Mouse (Mus musculus) liver, embryonic 14.5 days (tissue): Measurements from ENCODE around the gene Crnkl1.

Source experiments
- CTCF ChIP-seq: IDR thresholded peaks from 2 replicates; pipeline ENCODE4 v1.5.1; 2016; ENCODE audit warnings: antibody characterized with exemption, low read depth, control low read depth
- EP300 ChIP-seq: IDR thresholded peaks from 2 replicates; pipeline ENCODE4 v1.6.1; 2016; ENCODE audit warnings: antibody characterized with exemption, low read depth

DNA sequence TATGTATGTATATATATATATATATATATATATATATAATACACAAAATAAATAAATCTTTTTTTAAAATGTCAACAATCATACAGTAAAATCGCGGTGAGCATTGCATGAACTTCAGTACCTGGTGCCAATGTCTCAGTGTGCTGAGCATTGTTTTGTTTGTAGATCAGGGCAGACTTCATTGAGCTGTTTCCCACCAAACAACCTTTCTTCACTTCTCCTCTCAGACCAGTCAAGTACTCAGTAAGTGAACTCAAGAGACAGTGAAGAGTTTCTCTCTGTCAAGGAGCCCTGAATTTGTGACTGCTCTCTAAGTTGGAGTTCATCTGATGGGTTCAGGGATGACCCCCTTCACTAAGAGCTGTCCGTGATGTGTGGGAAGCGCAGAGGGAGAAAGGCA is 37.8 kb upstream of the Crnkl1 start:
- TF ChIP-seq CTCF: no peak
- no peak for TF ChIP-seq EP300
